Mouse (Mus musculus): ENCODE measurements around the gene Hrct1. TPM values are rescaled to one million over a fixed set of nuclear protein-coding genes. Genes with fewer than 3 reads are reported as not detected.

The Hrct1 gene
- polyA plus RNA-seq, 1 experiment, result 23.7 TPM

DNA sequence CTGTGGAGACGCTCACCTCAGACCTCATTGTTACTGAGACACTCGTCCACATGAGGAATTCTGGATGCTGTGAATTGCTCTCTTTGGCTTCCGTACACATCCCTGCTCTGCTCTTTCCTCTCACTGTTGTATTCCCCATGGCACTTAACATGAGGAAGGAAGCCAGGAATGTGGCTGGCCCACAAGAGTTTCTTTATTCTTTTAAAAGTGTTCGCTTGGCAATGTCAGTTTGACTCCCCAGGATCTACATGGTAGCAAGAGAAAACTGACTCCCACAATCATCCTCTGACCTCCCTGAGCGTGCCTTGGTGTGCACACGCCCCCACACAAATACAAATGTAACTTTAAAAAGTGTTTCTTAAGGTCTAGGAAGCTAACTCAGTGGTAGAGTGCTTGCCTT is 44.6 kb downstream of the Hrct1 start:
- DNase-seq (ENCODE audit: low read depth), result no peak

DNA sequence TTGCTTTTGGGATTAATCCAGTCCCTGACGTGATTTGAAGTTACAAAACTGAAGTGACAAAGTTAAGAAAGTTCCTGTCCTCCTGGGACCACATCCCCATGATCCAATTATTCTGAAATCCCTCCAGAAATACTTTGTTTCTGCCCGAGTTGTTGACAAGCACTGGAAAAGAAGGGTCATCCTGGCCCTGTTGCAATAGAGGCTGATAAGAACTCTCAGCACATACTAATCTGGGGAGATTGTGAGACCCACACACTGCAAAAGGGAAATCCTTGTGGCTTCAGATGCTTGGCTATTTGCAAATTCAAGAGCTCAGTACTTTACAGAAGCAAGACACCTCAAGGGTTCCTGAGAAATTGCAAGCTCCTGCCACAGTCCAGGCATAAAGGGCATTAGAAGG is 45.3 kb downstream of the Hrct1 start:
- DNase-seq (ENCODE audit: low read depth), result no peak

Other genes with a start within 250 kb of the Hrct1 start
- gene Sit1, start 243.5 kb upstream of the Hrct1 start, polyA plus RNA-seq (2012; rRNA removed), result 0.14 TPM in 1 of 2 replicates, not detected in the other
- 184 and 241 TPM in 2 replicates for gene Ccdc107, start 234.3 kb upstream of the Hrct1 start, polyA plus RNA-seq (2012; rRNA removed)
- gene Arhgef39, start 227.5 kb upstream of the Hrct1 start, polyA plus RNA-seq (2012; rRNA removed), result 3.4 and 3.5 TPM in 2 replicates
- 0.22 and 0.36 TPM in 2 replicates for gene Car9, start 220.2 kb upstream of the Hrct1 start, polyA plus RNA-seq (2012; rRNA removed)
- gene Tpm2, start 203.4 kb upstream of the Hrct1 start, polyA plus RNA-seq (2012; rRNA removed), result 85.8 and 88.1 TPM in 2 replicates
- gene Creb3, start 164.9 kb upstream of the Hrct1 start, polyA plus RNA-seq (2012; rRNA removed), result 58.2 and 96.1 TPM in 2 replicates
- gene Tln1, start 164.5 kb upstream of the Hrct1 start, polyA plus RNA-seq (2012; rRNA removed), result 88.5 and 105 TPM in 2 replicates
- 59.3 and 74.6 TPM in 2 replicates for gene Rgp1, start 148.5 kb upstream of the Hrct1 start, polyA plus RNA-seq (2012; rRNA removed)
- 17.9 and 23.9 TPM in 2 replicates for gene Gba2, start 148.3 kb upstream of the Hrct1 start, polyA plus RNA-seq (2012; rRNA removed)
- 0.99 and 2.0 TPM in 2 replicates for gene Msmp, start 142.7 kb upstream of the Hrct1 start, polyA plus RNA-seq (2012; rRNA removed)
- 34.7 and 35.4 TPM in 2 replicates for gene Npr2, start 95.3 kb upstream of the Hrct1 start, polyA plus RNA-seq (2012; rRNA removed)
- gene Spag8, start 73.6 kb upstream of the Hrct1 start, polyA plus RNA-seq (2012; rRNA removed), result 3.9 and 4.7 TPM in 2 replicates
- gene Hint2, start 70.7 kb upstream of the Hrct1 start, polyA plus RNA-seq (2012; rRNA removed), result 120 and 130 TPM in 2 replicates
- 9.8 and 13.6 TPM in 2 replicates for gene Tmem8b, start 58.2 kb upstream of the Hrct1 start, polyA plus RNA-seq (2012; rRNA removed)
- 0.50 and 0.77 TPM in 2 replicates for gene Fam221b, start 58.0 kb upstream of the Hrct1 start, polyA plus RNA-seq (2012; rRNA removed)
- gene Olfr70, start 26.4 kb upstream of the Hrct1 start, polyA plus RNA-seq (2012; rRNA removed), result not detected in 2 replicates
- not detected in 2 replicates for gene Olfr71, start 16.9 kb upstream of the Hrct1 start, polyA plus RNA-seq (2012; rRNA removed)
- 6.4 and 8.3 TPM in 2 replicates for gene Spaar, start 2.8 kb downstream of the Hrct1 start, polyA plus RNA-seq (2012; rRNA removed)
- not detected in 2 replicates for gene Olfr159, start 43.8 kb downstream of the Hrct1 start, polyA plus RNA-seq (2012; rRNA removed)
- gene Olfr156, start 96.7 kb downstream of the Hrct1 start, polyA plus RNA-seq (2012; rRNA removed), result not detected in 2 replicates
- not detected in 2 replicates for gene Olfr157, start 113.0 kb downstream of the Hrct1 start, polyA plus RNA-seq (2012; rRNA removed)
- gene Olfr155, start 124.4 kb downstream of the Hrct1 start, polyA plus RNA-seq (2012; rRNA removed), result not detected in 2 replicates
- 16.0 and 17.6 TPM in 2 replicates for gene Reck, start 148.3 kb downstream of the Hrct1 start, polyA plus RNA-seq (2012; rRNA removed)
- gene Glipr2, start 230.2 kb downstream of the Hrct1 start, polyA plus RNA-seq (2012; rRNA removed), result 8.4 and 10.2 TPM in 2 replicates

Data from gonadal fat pad, adult 2 months (tissue).